Mouse (Mus musculus) spleen, adult 2 months (tissue): ENCODE measurements around the gene Olfr818.
"Not testable (repeated sequence)": the region's sequence is repeated elsewhere in the genome, so short reads cannot be mapped to it uniquely, and the experiment has no call there.

Source experiments
- CTCF ChIP-seq: fragments of 200-500 bp; IDR thresholded peaks from 2 replicates; pipeline ENCODE4 v1.5.1; 2011; ENCODE audit warnings: mild to moderate bottlenecking, inconsistent platforms; ENCODE audit not compliant: insufficient read depth, insufficient read length, insufficient replicate concordance; ENCODE audit errors: extremely low read depth
- POLR2A ChIP-seq: fragments of 200-500 bp; IDR thresholded peaks from 2 replicates; pipeline ENCODE4 v1.6.1; 2011; ENCODE audit warnings: low read depth, low read length, inconsistent platforms

DNA sequence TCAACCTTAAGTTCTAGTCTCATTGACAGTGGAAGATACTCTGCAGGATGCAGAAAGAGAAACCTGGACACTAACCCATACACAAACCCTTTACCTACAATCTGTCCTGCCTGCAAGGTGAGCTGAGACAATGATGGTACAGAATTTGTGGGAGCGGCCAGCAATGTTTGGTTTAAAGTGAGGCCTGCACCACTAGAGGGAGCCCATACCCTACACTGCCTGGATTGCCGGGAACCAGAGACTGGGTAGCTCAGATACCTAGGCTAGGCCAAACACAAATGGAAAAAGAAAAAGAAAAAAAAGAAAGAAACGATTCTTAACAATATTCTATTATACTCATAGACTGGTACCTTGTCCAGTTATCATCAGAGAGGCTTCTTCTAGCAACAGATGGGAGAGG, 33.0 kb upstream of the Olfr818 start:
- not testable (repeated sequence) for TF ChIP-seq CTCF, POLR2A
